Mouse (Mus musculus) spleen, postnatal 14 days (tissue): ENCODE data around the gene Ccdc28b.
A peak's percentile ranks its signal among the peaks of the same experiment; 100 is the strongest.

Experiments used
- DNase-seq, 2 experiments: peaks; one replicate each; pipeline ENCODE4 v3.0.0; 2021 to 2022; ENCODE audit warnings: low spot score in 2 of 2

Gene Ccdc28b

DNA sequence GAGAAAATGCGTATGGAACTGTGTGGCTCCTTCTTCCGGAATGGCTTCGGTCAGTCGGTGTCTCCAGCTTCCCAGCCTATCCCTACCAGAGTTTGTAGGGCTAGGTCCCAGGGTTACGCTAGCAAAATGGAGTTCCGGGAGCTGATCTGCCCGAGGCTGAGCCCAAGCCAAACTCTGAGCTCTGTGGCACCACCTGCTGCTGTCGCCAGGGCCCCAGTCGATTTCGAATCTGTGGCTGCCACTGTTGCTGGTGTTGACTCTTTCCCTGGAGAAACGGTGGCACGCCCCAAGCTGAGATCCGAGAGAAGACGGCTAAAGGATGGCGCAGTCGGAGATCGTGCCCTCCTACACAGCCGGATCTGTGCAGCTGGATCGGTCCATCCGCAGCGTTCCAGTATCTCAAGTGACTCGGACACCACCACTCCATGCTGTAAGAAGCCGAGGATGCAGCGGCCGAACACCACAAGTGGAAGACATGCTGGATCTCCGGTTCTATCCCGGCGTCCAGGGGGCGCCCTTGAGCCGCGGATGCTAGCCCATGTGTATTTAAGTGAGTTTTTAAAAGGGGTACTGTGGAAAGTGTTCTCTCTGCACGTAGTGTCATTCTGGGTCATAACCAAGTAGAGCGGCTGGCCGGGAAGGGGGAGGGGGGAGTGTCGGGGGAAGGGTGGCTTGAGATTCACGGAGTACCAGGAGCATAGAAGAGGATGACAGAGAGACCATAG, 38.7 kb downstream of the Ccdc28b start:
- DNase-seq: peak; percentile 79 to 86

DNA sequence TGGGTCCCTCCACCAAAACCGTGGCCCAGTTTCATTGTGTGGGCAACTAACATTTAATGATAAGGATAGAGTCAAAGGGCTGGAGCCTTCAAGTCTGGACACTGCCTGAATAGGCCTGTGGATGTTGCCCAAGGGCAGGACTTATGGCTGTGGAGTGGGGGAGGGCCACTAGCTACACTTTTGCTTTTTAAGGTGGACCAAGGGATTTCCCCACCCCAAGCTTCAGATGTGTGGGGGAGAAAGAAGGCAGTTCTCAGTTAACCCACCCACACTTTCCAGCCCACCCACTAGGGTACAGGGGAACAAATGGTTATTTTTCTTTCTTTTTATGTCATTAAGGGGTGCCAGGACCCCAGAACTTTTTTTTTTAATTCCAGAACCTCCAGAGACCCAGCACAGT, 39.4 kb downstream of the Ccdc28b start:
- DNase-seq: no peak

DNA sequence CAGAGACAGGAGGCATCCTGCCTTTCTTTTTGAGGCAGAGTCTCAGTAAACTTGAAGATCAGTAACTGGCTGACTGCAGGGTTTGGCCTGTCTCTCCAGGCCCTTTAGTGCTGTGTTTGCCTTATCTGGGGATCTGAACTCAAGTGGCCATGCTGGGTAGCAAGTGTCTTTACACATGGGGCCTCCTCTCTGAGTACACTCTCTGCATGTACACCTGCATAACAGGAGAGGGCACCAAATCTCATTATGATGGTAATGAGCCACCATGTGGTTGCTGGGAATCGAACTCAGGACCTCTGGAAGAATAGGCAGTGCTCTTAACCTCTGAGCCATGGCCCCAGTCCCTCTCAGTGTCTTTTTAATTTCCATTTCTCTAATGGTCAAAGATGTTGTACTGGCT, 41.5 kb downstream of the Ccdc28b start:
- no peak for DNase-seq

DNA sequence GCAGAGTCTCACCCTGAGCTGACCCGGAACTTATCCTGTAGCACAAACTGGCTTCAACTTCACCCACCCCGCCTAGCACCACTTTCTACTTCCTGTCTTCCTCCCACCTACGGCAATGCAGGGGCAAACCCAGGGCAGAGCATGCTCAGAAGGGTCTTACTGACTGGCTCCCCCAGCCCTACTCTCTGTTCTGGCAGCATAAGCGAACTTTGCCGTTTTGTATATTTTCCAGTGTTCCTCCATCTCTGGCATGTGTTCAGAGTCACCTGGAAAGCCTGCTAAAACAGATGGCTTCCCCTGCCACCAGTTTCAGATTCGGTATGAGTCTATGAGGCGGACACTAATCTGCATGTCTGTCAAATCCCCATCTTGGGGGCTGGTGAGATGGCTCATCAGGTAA, 43.4 kb downstream of the Ccdc28b start:
- no peak for DNase-seq

DNA sequence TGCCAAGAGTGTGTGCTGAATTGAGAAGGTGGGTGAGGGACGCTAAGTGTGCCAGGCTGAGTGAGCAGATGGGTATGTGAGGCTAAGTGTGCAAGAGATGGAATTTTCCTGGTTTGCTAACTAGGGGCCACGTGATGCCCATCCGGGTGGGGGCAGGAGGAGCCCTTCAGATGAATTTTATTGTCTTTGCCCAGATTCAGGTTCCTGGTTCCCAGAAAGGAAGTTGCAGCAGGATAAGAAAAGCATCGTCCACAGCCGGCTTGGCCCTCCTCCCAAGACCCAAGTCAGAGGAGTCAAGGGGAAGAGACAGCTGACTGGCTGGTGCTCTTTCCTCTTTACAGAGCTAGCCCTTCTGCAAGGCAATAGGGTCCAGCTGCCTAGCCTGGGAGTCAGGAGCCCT, 45.3 kb downstream of the Ccdc28b start, which contains the start of gene Fam167b:
Gene Fam167b, minus strand, starts transcription at position 84 of the 400 bp plus-strand sequence.
- no peak for DNase-seq

DNA sequence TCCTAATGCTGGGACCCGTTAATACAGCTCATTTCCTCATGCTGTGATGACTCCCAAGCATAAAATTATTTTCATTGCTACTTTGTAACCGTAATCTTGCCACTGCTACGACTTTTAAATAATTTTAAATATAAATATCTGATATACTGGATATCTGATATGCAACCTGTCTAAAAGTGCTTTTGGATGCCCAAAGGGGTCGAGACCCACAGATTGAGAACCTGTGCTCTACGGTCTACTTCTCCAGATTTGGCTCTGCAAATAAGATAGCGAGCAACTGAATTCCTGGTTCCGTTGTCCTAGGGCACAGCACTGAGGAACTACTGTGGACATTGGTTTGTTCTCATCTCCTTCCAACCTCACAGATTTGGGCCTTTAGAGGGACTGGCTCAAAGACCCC, 46.1 kb downstream of the Ccdc28b start:
- DNase-seq: no peak

DNA sequence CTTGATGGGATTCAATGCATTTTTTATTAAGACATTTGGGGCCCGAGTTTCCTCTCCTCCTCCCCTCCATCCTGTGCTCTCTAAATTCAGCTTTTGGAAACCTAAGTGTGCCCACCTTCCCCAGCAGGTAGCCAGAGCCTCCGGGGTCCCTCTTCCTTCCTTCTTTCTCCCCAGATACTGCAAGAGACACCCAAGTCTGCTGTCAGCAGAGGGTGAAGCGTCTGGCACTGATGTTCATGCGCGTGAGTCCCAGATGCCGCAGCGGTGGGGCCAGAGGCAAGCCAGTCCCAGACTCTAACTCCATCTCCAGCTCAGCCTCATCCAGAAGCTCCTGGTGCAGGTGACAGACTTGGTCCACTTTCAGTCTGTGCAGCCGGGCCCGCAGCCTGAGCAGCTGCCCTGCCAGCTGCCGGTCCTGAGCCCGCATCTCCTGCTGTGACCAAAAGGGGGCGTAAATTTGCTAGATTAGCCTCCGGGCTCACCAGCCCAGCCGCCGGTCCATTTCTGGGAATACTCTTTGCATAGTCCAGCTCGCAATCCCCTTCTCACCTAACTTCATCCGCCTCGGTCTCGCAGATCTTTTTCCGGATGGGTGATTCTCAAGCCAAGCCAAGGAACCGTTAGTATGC, 46.8 kb downstream of the Ccdc28b start:
- peak; percentile 59 to 69 for DNase-seq

DNA sequence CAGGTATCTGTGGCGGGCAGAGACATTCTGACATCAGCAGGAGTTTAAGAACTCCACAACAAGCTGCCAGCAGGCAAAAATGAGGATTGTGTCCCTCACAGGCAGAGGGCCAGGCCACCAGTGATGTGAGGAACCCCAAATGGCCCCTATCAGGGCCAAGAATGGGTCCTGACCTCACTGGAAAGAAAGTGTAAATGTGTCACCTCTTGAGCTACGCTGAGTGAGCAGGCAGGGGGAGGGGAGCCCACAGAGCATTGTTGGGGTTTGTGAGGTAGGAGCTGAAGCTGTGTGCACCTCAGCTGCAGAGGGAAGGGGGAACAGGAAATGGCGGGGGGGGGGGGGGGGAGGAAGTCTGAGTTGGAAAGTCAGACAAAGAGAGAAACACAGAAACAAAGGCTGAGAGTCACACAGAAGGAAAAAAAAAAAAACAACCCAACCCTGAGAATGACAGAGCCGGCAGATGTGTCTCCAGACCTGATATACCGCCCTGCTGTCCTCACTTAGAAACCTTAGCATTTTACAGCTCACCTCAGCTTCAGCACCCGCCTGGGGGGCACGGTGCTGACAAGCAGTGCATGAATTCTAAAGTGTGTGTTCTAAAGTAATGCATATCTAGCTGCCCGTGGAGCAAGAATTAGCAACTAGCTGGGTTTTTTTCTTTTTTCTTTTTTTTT, 48.4 kb downstream of the Ccdc28b start:
- peak; percentile 49 to 51 for DNase-seq

DNA sequence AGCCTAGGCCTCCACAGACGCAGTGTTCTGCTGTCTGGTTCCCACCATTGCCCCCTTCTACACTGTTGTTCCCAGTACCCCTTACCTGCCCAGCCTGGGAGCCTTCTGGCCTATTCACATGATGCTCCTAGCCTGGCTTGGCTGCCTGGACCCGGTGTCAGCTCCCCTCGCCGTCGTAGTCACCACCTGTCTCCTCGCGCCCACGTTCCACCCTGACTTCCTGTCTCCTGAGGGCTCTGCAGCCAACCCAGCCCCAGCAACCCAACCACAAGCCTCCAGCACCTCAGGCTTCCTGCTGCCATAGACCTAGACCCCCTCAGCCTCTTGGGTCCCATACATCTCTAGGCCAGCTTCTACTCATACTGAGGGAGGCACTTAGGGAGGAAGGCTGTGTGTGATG, 50.3 kb downstream of the Ccdc28b start, which contains the start of gene Lck:
Gene Lck, minus strand, starts transcription at position 212 of the 400 bp plus-strand sequence.
- DNase-seq: no peak

DNA sequence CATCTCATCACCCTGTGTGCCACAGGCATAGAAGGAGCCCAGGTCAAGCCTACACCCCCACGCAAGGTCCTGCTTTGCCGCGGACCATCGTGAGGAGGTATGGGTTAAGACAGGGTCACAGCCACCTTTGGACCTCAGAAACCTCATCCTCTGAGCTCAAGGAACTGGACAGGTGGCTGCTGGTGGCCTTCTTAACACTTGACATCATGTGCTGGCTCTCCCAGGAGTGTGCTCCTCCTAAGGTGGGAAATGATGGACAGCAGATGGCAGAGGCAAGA, 50.7 kb downstream of the Ccdc28b start:
- no peak for DNase-seq

DNA sequence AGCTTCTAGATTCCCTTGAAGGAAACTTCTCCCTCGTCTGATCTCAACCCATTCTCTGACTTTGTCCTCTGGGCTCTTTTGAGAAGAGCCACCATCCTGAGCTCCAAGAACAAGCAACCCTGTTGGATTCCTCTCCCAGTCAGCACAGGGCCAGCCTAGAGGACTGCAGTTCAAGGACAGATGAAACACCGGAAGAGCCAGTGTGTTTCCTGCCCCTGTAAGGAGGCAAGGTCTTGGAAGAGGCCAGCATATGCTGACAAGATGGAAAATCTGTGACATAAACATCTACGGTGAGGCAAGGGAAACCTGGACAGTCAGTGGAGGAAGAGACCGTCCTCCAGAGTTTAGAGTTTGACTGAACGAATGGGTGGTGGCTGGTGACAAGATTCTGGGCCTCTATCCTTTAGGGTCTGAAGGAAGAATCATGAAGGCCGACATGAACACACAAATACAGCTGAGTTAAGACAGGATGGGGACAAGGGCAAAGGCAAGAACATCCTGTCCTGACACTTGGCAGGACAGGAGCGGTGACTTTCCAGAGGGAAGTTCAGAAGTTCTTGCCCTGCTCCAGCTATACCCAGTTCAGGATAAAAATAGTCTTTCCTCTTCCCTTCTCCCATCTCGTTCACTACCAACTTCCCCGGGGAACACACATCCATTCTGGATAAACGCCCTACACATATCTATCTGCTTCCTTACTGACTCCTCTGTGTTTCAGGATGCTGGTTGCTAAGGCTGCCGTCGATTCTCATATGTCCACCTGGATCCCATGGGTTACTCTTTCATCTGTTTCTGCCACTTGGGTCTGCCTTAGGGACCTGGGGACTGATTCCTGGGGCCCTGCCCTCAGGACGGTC, 51.3 kb downstream of the Ccdc28b start:
- no peak for DNase-seq

DNA sequence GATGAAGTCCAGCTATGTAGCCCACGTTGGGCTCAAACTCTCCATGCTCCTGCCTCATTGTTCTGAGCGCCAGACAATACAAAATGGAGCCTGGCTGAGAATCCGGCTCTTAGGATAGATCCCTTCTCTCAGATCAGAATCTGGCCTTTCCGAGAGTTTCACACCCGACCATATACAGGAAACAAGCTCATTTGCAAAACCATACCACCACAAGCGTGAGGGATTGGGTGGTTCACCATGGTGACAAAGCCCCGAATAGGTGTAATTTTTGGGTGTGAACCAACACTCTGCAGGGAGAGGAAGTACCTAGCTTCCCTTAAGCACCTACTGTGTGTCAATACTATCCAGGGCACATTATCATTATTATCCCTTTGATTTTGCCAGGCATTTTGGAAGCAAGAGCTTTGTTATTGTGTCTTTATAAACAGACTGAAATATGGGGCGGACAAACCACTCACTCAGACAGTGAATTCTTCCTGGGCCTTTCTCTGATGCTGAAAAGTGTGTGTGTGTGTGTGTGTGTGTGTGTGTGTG, 52.1 kb downstream of the Ccdc28b start:
- DNase-seq: no peak

DNA sequence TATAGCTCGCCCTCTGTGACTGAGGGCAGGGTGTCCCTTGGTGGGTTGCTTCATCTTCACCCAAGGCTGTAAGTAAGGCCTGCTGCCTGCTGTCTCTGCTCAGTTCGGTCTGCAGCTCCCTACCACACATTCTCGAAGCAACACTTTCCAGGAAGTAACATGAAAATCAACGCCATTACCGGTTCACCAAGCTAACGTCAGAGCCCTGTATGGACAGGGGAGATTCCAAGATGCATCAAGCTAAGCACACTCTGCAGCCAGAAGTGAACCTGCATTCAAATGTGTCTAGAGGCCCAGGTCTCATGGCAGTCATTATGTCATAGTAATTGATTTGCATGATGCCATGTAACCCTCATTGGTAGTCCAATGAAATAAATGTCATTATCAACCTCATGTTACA, 53.7 kb downstream of the Ccdc28b start:
- no peak for DNase-seq
